Mouse (Mus musculus) liver, embryonic 11.5 days (tissue): ENCODE data around the gene Pklr. TPM values are rescaled to one million over a fixed set of nuclear protein-coding genes. Genes with fewer than 3 reads are reported as not detected.
"Not testable (repeated sequence)": the region's sequence is repeated elsewhere in the genome, so short reads cannot be mapped to it uniquely, and the experiment has no call there.

Experiments
- ATAC-seq: fragments of 200-750 bp; cut with Nextera tagmentation; replicated peaks from 2 replicates; pipeline ENCODE4 v1.8.0; 2017; ENCODE audit warnings: moderate number of reproducible peaks, mild to moderate bottlenecking, moderate TSS enrichment, moderate library complexity; ENCODE audit not compliant: low FRiP score
- DNase-seq: peaks from one replicate; pipeline ENCODE4 v3.0.0-alpha.2; 2017; ENCODE audit warnings: low spot score
- H3K27ac ChIP-seq: fragments of 300-500 bp; sonication (generic); 2 replicates; pipeline ENCODE4 v1.5.1; 2014; ENCODE audit warnings: mild to moderate bottlenecking, low read depth, low read length, control low read depth
- H3K27me3 ChIP-seq: fragments of 300-500 bp; sonication (generic); replicated peaks from 2 replicates; pipeline ENCODE4 v1.6.1; 2014; ENCODE audit warnings: low read length, mixed read lengths; ENCODE audit not compliant: control insufficient read depth, insufficient read depth
- H3K36me3 ChIP-seq: fragments of 300-500 bp; sonication (generic); 2 replicates; pipeline ENCODE4 v1.6.1; 2014; ENCODE audit warnings: mild to moderate bottlenecking, low read length, moderate library complexity, mixed read lengths; ENCODE audit not compliant: control insufficient read depth, insufficient read depth
- H3K4me1 ChIP-seq: fragments of 300-500 bp; sonication (generic); replicated peaks from 2 replicates; pipeline ENCODE4 v1.6.1; 2014; ENCODE audit warnings: low read length, mixed read lengths; ENCODE audit not compliant: control insufficient read depth, insufficient read depth
- H3K4me2 ChIP-seq: fragments of 300-500 bp; sonication (generic); 2 replicates; pipeline ENCODE4 v1.6.1; 2014; ENCODE audit warnings: mild to moderate bottlenecking, control low read depth, moderate library complexity
- H3K4me3 ChIP-seq: fragments of 300-500 bp; sonication (generic); 2 replicates; pipeline ENCODE4 v1.5.1; 2014; ENCODE audit warnings: low read depth, low read length, control low read depth
- H3K9ac ChIP-seq: fragments of 300-500 bp; sonication (generic); 2 replicates; pipeline ENCODE4 v1.6.1; 2014; ENCODE audit warnings: low read depth, low read length, control low read depth
- H3K9me3 ChIP-seq: fragments of 300-500 bp; sonication (generic); 2 replicates; pipeline ENCODE4 v1.6.1; 2016; ENCODE audit warnings: low read length, inconsistent platforms, mixed read lengths; ENCODE audit not compliant: control insufficient read depth
- WGBS: fragments of 180-500 bp; shearing (Covaris S2); extraction: QIAGEN DNeasy Blood & Tissue Kit; methylation state at CpG from one replicate; pipeline ENCODE4 v1.1.7; 2014; 5-methylcytosine and 5-hydroxymethylcytosine counted together
- polyA plus RNA-seq: library from polyadenylated mRNA; unstranded; fragments of >200 nt; fragmentation: Nextera tagmentation; extraction: Ambion mirVana; gene quantifications from 2 replicates; pipeline ENCODE4 v1.2.1, GENCODE M21; 2014

The Pklr gene
- polyA plus RNA-seq, 1 experiment from 2014 or later = 117 TPM

DNA sequence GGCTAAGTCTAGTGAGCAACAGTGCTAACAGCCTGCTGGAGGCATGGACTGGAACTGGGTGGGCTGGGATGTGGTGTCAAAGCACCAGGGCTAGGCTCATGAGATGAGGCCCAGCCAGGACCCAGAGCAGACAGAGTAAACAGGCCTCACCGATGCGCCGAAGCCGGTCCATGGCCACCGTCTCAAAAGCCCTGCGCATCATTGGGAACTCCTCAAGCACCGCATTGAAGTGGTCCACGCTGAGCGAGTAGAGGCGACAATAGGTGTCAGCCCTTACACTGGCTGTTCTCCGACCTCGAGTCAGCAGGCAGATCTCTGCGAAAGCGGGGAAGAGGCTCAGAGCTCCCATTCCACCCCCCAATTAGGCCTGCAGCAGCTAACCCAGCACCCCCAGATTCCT is 12.6 kb downstream of the Pklr start:
- Histone ChIP-seq H3K4me3 (peak overlapping the region; percentile 32; the same call in 1 of the 2 replicates), H3K4me2 (peak overlapping the region; percentile 11; the same call in 1 of the 2 replicates), H3K9me3 (no peaks in the 10 kb centered on the region), H3K27me3 (peaks cover 26% of the 10 kb centered on the region), H3K36me3 (peaks cover 12% of the 10 kb centered on the region; the same call in 1 of the 2 replicates), H3K9ac (0 out of 2 replicates have a peak overlapping the region, but pooled peaks have one; percentile 11), H3K27ac (no peak overlapping the region), H3K4me1 (peaks cover 23% of the 10 kb centered on the region; the same call in 1 of the 2 replicates)
- ATAC-seq (no peak), DNase-seq (no peak)
- WGBS = 68% methylated on average over 14 of the region's 14 CpGs

DNA sequence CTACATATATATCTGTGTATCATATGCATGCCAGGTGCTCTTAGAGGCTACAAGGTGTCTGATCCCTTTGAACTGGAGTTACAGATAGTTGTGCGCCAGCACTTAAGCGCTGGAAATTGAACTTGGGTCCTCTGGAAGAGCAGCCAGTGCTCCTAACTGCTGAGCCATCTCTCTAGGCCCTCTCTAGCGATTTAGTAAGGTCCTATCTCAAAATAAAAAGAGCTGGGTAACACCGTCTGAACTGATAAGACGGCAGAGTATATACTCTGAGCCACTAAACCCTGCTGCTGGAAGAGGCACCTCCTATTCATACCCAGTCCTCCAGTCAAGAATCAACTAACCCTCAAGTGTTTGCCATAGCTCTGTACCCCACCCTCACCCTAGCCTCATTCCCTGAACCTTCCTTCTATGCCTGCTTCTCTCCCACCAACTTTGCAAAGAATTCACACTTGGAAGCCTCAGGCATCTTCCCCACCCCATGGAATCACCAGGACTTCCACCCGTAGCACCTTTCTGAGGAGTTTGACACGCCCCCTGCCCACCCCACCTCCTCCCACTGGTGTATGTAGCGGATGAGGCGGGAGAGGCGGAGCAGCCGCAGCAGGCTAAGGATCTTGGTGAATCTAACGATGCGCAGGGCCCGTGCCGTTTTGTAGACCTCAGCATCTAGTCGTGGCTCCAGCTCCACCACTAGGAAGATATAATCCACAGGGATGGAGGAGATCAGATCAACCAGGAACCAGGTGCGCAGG is 16.3 kb downstream of the Pklr start:
- Histone ChIP-seq H3K4me1 (peaks cover 18% of the 10 kb centered on the region; the same call in 1 of the 2 replicates), H3K36me3 (no peaks in the 10 kb centered on the region), H3K4me2 (peak overlapping the region; percentile 2; the same call in 1 of the 2 replicates), H3K27ac (no peak overlapping the region), H3K4me3 (no peak overlapping the region), H3K9me3 (no peaks in the 10 kb centered on the region), H3K9ac (no peak overlapping the region), H3K27me3 (peaks cover 22% of the 10 kb centered on the region)
- DNase-seq = no peak
- 0 out of 2 replicates have a peak, but pooled peaks have one; percentile 21 for ATAC-seq
- WGBS = 46% methylated on average over 17 of the region's 17 CpGs

DNA sequence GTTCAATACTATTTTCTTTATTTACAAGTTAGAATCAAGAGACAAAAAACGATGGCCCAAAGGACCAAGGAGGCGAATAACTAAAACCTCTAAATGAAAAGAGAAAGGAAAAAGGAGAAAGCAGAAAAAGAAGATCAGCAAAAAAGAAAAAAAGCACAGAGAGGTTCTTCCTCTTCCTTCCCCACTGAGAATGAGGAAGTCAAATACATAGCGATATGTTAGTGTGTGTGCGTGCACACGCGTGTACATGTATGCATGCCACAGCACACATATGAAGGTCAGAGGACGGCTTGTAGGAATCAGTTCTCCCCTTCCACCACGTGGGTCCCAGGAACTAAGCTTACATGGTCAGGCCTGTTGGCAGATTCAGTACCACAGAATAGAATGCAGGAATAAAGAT is 21.0 kb downstream of the Pklr start:
- Histone ChIP-seq H3K27me3 (peaks cover 6% of the 10 kb centered on the region; the same call in 1 of the 2 replicates), H3K9me3 (no peaks in the 10 kb centered on the region), H3K4me3 (no peak overlapping the region), H3K36me3 (no peaks in the 10 kb centered on the region), H3K4me1 (peaks cover 16% of the 10 kb centered on the region), H3K9ac (no peak overlapping the region), H3K4me2 (no peak overlapping the region), H3K27ac (no peak overlapping the region)
- DNase-seq (no peak), ATAC-seq (no peak)
- 81% methylated on average over 8 of the region's 8 CpGs for WGBS

DNA sequence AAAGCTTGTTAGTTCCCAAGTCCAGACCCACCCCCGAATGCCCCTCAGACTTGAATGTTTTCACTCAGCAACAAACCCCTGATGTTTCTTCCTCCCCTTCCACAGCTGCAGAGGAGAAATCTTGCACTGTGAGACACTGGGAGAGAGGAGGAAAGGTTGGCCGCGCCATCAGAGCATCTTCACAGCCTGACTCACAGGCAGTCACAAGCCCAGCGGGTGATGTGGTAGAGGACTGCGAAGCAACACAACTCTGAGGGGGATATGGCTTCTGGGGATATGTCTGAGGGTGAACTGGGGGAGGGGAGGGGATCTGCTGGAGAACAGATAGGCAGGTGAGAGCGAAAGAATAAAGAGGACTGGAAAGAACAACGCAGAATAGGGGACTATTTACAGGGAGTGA is 22.7 kb downstream of the Pklr start:
- no peak overlapping the region for H3K27ac ChIP-seq
- H3K4me1 ChIP-seq = peaks cover 11% of the 10 kb centered on the region
- peak overlapping the region; percentile 100 for H3K4me2 ChIP-seq
- DNase-seq (no peak), ATAC-seq (no peak)
- peaks cover 6% of the 10 kb centered on the region; the same call in 1 of the 2 replicates for H3K27me3 ChIP-seq
- H3K9me3 ChIP-seq = no peaks in the 10 kb centered on the region
- no peak overlapping the region for H3K4me3 ChIP-seq
- H3K9ac ChIP-seq = no peak overlapping the region
- WGBS = 25% methylated on average over 7 of the region's 7 CpGs
- no peaks in the 10 kb centered on the region for H3K36me3 ChIP-seq

DNA sequence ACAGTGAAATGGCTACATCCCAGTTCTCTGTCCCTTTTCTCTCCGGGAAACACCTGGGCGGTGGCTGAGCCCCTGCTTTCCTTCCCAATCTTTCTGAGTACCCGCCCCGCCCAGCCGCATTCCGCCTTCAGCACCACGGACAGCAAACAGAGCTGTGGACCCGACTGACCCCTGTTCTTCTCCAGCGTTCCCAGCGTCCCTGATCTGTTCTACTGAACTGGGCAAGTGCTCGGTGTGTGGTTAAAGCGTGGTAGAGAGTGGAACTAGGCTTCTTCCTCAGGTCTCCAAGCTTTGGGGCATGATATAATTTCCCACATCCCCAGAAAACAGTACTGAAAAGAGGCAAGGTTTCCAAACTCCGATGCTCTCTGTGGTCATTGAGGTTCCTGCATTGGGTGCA is 23.3 kb downstream of the Pklr start:
- H3K4me1 ChIP-seq = peaks cover 16% of the 10 kb centered on the region
- 1% methylated on average over 13 of the region's 13 CpGs for WGBS
- ATAC-seq = no peak
- H3K9ac ChIP-seq = no peak overlapping the region
- H3K9me3 ChIP-seq = no peaks in the 10 kb centered on the region
- H3K27me3 ChIP-seq = peaks cover 6% of the 10 kb centered on the region; the same call in 1 of the 2 replicates
- peak; percentile 83 for DNase-seq
- H3K4me3 ChIP-seq = peak overlapping the region; percentile 71
- no peaks in the 10 kb centered on the region for H3K36me3 ChIP-seq
- H3K27ac ChIP-seq = no peak overlapping the region
- H3K4me2 ChIP-seq = peak overlapping the region; percentile 100

DNA sequence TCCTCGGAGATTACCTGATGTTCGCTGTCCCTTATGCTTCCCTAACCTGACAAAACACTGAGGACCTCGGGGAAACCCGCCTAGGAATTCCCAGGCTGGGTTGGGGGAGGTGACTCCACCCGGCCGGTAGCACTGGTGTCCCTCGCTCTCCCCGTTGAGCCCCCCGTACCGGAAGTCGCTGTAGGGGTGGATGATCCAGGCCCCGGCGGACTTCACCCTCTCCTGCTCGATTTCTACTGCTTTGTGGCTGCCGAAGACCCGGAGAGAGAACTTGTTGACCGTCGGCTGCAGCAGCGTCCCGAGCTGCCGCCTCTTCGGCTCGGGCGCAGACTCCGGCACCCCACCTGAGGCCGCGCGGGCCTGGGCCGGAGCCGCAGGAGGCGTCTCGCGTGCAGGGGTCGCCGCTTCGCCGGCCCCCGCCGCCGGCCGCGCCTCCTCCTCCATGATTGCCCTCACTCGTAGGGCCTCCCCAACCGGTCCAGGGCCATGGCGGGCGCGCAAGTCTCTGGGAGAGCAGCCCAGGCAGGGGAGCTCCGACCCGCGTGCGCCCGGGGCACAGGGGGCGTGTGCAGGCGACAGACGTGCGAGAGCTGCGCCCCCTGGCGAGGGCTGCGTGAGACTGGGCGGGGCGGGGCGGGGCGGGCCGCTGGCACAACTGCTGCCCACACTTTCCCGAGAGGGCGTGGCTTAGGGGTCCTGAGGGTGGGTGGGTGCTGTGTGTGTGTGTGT is 23.8 kb downstream of the Pklr start, which contains the start of gene Hcn3:
Gene Hcn3, minus strand, starts transcription at position 581 of the 729 bp plus-strand sequence.
- Histone ChIP-seq H3K9me3 (no peaks in the 10 kb centered on the region), H3K27ac (no peak within 1 kb of the TSS), H3K4me1 (peaks cover 16% of the 10 kb centered on the region), H3K27me3 (peaks cover 6% of the 10 kb centered on the region; the same call in 1 of the 2 replicates), H3K36me3 (no peaks in the 10 kb centered on the region), H3K4me3 (peak within 1 kb of the TSS; percentile 71), H3K9ac (peak within 1 kb of the TSS; percentile 56), H3K4me2 (peak within 1 kb of the TSS; percentile 100)
- DNase-seq = peak; percentile 73
- peak; percentile 69 for ATAC-seq
- WGBS = under 1% methylated on average over 58 of the region's 66 CpGs

DNA sequence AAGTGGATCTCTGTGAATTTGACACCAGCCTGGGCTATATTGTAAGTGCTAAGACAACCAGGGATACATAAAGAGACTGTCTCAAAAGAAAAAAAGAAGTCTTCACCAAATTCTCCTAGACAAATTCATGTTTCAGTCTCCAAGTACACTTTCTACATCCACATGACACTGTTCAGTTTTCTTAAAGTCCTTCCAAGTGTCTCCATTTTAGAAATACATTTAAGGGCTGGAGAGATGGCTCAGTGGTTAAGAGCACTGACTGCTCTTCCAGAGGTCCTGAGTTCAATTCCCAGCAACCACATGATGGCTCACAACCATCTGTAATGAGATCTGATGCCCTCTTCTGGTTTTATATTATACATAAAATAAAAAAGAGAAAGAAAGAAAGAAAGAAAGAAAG is 25.3 kb downstream of the Pklr start:
- not testable (repeated sequence) for H3K9me3 ChIP-seq, H3K27me3 ChIP-seq, DNase-seq, H3K4me3 ChIP-seq, H3K27ac ChIP-seq, ATAC-seq, H3K36me3 ChIP-seq, H3K9ac ChIP-seq, H3K4me2 ChIP-seq
- peaks cover 24% of the 10 kb centered on the region for H3K4me1 ChIP-seq

DNA sequence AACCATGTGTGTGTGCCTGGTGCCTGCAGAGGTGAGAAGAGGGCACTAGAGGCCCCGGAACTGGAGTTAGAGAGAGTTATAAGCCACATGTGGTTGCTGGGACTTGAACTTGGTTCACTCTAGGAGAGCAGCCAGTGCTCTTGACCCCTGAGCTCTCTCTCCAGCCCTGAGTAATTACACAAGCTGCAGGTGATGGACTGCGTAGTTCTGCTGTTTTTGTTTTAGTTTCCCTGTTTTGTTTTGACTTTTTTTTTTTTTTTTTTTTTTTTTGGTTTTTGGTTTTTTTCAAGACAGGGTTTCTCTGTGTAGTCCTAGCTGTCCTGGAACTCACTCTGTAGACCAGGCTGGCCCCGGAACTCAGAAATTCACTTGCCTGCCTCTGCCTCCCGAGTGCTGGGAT is 25.8 kb downstream of the Pklr start:
- Histone ChIP-seq H3K9me3 (no peaks in the 10 kb centered on the region), H3K4me1 (peaks cover 27% of the 10 kb centered on the region), H3K4me2 (no peak overlapping the region), H3K27ac (no peak overlapping the region), H3K27me3 (peaks cover 6% of the 10 kb centered on the region; the same call in 1 of the 2 replicates), H3K9ac (no peak overlapping the region), H3K36me3 (0 out of 2 replicates have a peak, but pooled peaks cover 1% of the 10 kb centered on the region), H3K4me3 (no peak overlapping the region)
- DNase-seq (no peak), ATAC-seq (no peak)
- WGBS = 75% methylated on average over 4 of the region's 4 CpGs
